Mouse (Mus musculus): ENCODE measurements around the gene Spata48. TPM values are rescaled to one million over a fixed set of nuclear protein-coding genes. Genes with fewer than 3 reads are reported as not detected.
A peak's percentile ranks its signal among the peaks of the same experiment; 100 is the strongest.

Gene Spata48
- polyA plus RNA-seq (2014; fragmentation: Nextera tagmentation; extraction: Ambion mirVana): 2.5 and 3.2 TPM in 2 replicates

- Histone ChIP-seq H3K36me3 (ENCODE audit: control insufficient read depth, insufficient read depth, low read length) (no peaks in the 10 kb centered on the region), H3K9ac (ENCODE audit: low read length) (peak within 1 kb of the TSS; percentile 61), H3K4me2 (ENCODE audit: low read depth, severe bottlenecking) (peak within 1 kb of the TSS; percentile 52), H3K27ac (replicated peaks; ENCODE audit: low read depth, low read length) (no peak within 1 kb of the TSS), H3K27me3 (ENCODE audit: control insufficient read depth, insufficient read depth, low read length) (no peaks in the 10 kb centered on the region), H3K4me1 (ENCODE audit: control insufficient read depth, insufficient read depth, low read length) (no peaks in the 10 kb centered on the region), H3K4me3 (ENCODE audit: low read depth, low read length) (peak within 1 kb of the TSS; percentile 44), H3K9me3 (ENCODE audit: control insufficient read depth, low read length) (no peaks in the 10 kb centered on the region)
- ATAC-seq (ENCODE audit: insufficient number of reproducible peaks, low FRiP score, low TSS enrichment, low read depth) (peak; percentile 97), DNase-seq (ENCODE audit: low spot score) (peak; percentile 92)
- WGBS: 3% methylated on average over 64 of the region's 66 CpGs
Observed at GRCm38 (mm10) chr11:11461635-11462560, at the start of gene Spata48, which contains the start of gene Zpbp. Spata48 (plus strand) TSS chr11:11462094. Zpbp (minus strand) TSS chr11:11462408.

- WGBS: 89% methylated on average over 5 of the region's 5 CpGs
- no peaks in the 10 kb centered on the region for H3K4me1 ChIP-seq (ENCODE audit: control insufficient read depth, insufficient read depth, low read length)
- ATAC-seq (ENCODE audit: insufficient number of reproducible peaks, low FRiP score, low TSS enrichment, low read depth): no peak
- H3K36me3 ChIP-seq (ENCODE audit: control insufficient read depth, insufficient read depth, low read length): no peaks in the 10 kb centered on the region
- H3K9ac ChIP-seq (ENCODE audit: low read length): no peak overlapping the region
- no peak overlapping the region for H3K4me3 ChIP-seq (ENCODE audit: low read depth, low read length)
- no peak overlapping the region for H3K4me2 ChIP-seq (ENCODE audit: low read depth, severe bottlenecking)
- no peaks in the 10 kb centered on the region for H3K9me3 ChIP-seq (ENCODE audit: control insufficient read depth, low read length)
- DNase-seq (ENCODE audit: low spot score): no peak
- H3K27me3 ChIP-seq (ENCODE audit: control insufficient read depth, insufficient read depth, low read length): no peaks in the 10 kb centered on the region
- no peak overlapping the region for H3K27ac ChIP-seq (replicated peaks; ENCODE audit: low read depth, low read length)
Observed at GRCm38 (mm10) chr11:11414188-11414587, 47.7 kb upstream of the Spata48 start.

- Histone ChIP-seq H3K9me3 (ENCODE audit: control insufficient read depth, low read length) (no peaks in the 10 kb centered on the region), H3K27me3 (ENCODE audit: control insufficient read depth, insufficient read depth, low read length) (no peaks in the 10 kb centered on the region), H3K9ac (ENCODE audit: low read length) (no peak overlapping the region), H3K4me1 (ENCODE audit: control insufficient read depth, insufficient read depth, low read length) (no peaks in the 10 kb centered on the region), H3K4me2 (ENCODE audit: low read depth, severe bottlenecking) (no peak overlapping the region), H3K27ac (replicated peaks; ENCODE audit: low read depth, low read length) (no peak overlapping the region), H3K4me3 (ENCODE audit: low read depth, low read length) (no peak overlapping the region), H3K36me3 (ENCODE audit: control insufficient read depth, insufficient read depth, low read length) (no peaks in the 10 kb centered on the region)
- ATAC-seq (ENCODE audit: insufficient number of reproducible peaks, low FRiP score, low TSS enrichment, low read depth) (no peak), DNase-seq (ENCODE audit: low spot score) (no peak)
- WGBS: 79% methylated on average over 2 of the region's 2 CpGs
Observed at GRCm38 (mm10) chr11:11417356-11417755, 44.5 kb upstream of the Spata48 start.

GRCm38 (mm10) chr11:11455037-11455436 lies 6.9 kb upstream of the Spata48 start:
- DNase-seq (ENCODE audit: low spot score) (no peak), ATAC-seq (ENCODE audit: insufficient number of reproducible peaks, low FRiP score, low TSS enrichment, low read depth) (peak; percentile 57; the same call in 1 of the 2 replicates)
- no peak overlapping the region for H3K9ac ChIP-seq (ENCODE audit: low read length)
- 38% methylated on average over 2 of the region's 2 CpGs for WGBS
- H3K4me2 ChIP-seq (ENCODE audit: low read depth, severe bottlenecking): no peak overlapping the region
- H3K36me3 ChIP-seq (ENCODE audit: control insufficient read depth, insufficient read depth, low read length): no peaks in the 10 kb centered on the region
- H3K9me3 ChIP-seq (ENCODE audit: control insufficient read depth, low read length): no peaks in the 10 kb centered on the region
- H3K4me3 ChIP-seq (ENCODE audit: low read depth, low read length): no peak overlapping the region
- no peaks in the 10 kb centered on the region for H3K4me1 ChIP-seq (ENCODE audit: control insufficient read depth, insufficient read depth, low read length)
- no peak overlapping the region for H3K27ac ChIP-seq (replicated peaks; ENCODE audit: low read depth, low read length)
- H3K27me3 ChIP-seq (ENCODE audit: control insufficient read depth, insufficient read depth, low read length): no peaks in the 10 kb centered on the region

- H3K9me3 ChIP-seq (ENCODE audit: control insufficient read depth, low read length): no peaks in the 10 kb centered on the region
- H3K27ac ChIP-seq (replicated peaks; ENCODE audit: low read depth, low read length): no peak overlapping the region
- H3K4me1 ChIP-seq (ENCODE audit: control insufficient read depth, insufficient read depth, low read length): no peaks in the 10 kb centered on the region
- H3K36me3 ChIP-seq (ENCODE audit: control insufficient read depth, insufficient read depth, low read length): no peaks in the 10 kb centered on the region
- H3K27me3 ChIP-seq (ENCODE audit: control insufficient read depth, insufficient read depth, low read length): no peaks in the 10 kb centered on the region
- ATAC-seq (ENCODE audit: insufficient number of reproducible peaks, low FRiP score, low TSS enrichment, low read depth) (no peak; the same call in 1 of the 2 replicates), DNase-seq (ENCODE audit: low spot score) (no peak)
- peak overlapping the region; percentile 44 for H3K4me3 ChIP-seq (ENCODE audit: low read depth, low read length)
- 87% methylated on average over 5 of the region's 5 CpGs for whole genome bisulfite sequencing
- H3K4me2 ChIP-seq (ENCODE audit: low read depth, severe bottlenecking): peak overlapping the region; percentile 52
- peak overlapping the region; percentile 61; the same call in 1 of the 2 replicates for H3K9ac ChIP-seq (ENCODE audit: low read length)
Observed at GRCm38 (mm10) chr11:11462561-11462890, 632 bp downstream of the Spata48 start.

GRCm38 (mm10) chr11:11468924-11469323 lies 7.0 kb downstream of the Spata48 start:
- no peak for ATAC-seq (ENCODE audit: insufficient number of reproducible peaks, low FRiP score, low TSS enrichment, low read depth)

GRCm38 (mm10) chr11:11484378-11484777 lies 22.5 kb downstream of the Spata48 start:
- Histone ChIP-seq H3K36me3 (ENCODE audit: control insufficient read depth, insufficient read depth, low read length) (no peaks in the 10 kb centered on the region), H3K4me1 (ENCODE audit: control insufficient read depth, insufficient read depth, low read length) (no peaks in the 10 kb centered on the region), H3K9ac (ENCODE audit: low read length) (no peak overlapping the region), H3K27ac (replicated peaks; ENCODE audit: low read depth, low read length) (no peak overlapping the region), H3K27me3 (ENCODE audit: control insufficient read depth, insufficient read depth, low read length) (no peaks in the 10 kb centered on the region), H3K4me3 (ENCODE audit: low read depth, low read length) (no peak overlapping the region), H3K9me3 (ENCODE audit: control insufficient read depth, low read length) (no peaks in the 10 kb centered on the region), H3K4me2 (ENCODE audit: low read depth, severe bottlenecking) (no peak overlapping the region)
- DNase-seq (ENCODE audit: low spot score) (no peak), ATAC-seq (ENCODE audit: insufficient number of reproducible peaks, low FRiP score, low TSS enrichment, low read depth) (no peak)
- WGBS: 49% methylated on average over 8 of the region's 8 CpGs

More at GRCm38 (mm10) chr11:11468924-11469323, 7.0 kb downstream of the Spata48 start:
- H3K4me1 ChIP-seq (ENCODE audit: control insufficient read depth, insufficient read depth, low read length): no peaks in the 10 kb centered on the region
- H3K36me3 ChIP-seq (ENCODE audit: control insufficient read depth, insufficient read depth, low read length): no peaks in the 10 kb centered on the region
- no peaks in the 10 kb centered on the region for H3K27me3 ChIP-seq (ENCODE audit: control insufficient read depth, insufficient read depth, low read length)
- H3K9me3 ChIP-seq (ENCODE audit: control insufficient read depth, low read length): no peaks in the 10 kb centered on the region
- no peak for DNase-seq (ENCODE audit: low spot score)
- H3K27ac ChIP-seq (replicated peaks; ENCODE audit: low read depth, low read length): no peak overlapping the region
- H3K4me3 ChIP-seq (ENCODE audit: low read depth, low read length): no peak overlapping the region
- no peak overlapping the region for H3K4me2 ChIP-seq (ENCODE audit: low read depth, severe bottlenecking)
- H3K9ac ChIP-seq (ENCODE audit: low read length): no peak overlapping the region

- no peak for ATAC-seq (ENCODE audit: insufficient number of reproducible peaks, low FRiP score, low TSS enrichment, low read depth)
- Histone ChIP-seq H3K27ac (replicated peaks; ENCODE audit: low read depth, low read length) (no peak overlapping the region), H3K4me2 (ENCODE audit: low read depth, severe bottlenecking) (no peak overlapping the region), H3K9me3 (ENCODE audit: control insufficient read depth, low read length) (no peaks in the 10 kb centered on the region), H3K36me3 (ENCODE audit: control insufficient read depth, insufficient read depth, low read length) (no peaks in the 10 kb centered on the region), H3K27me3 (ENCODE audit: control insufficient read depth, insufficient read depth, low read length) (no peaks in the 10 kb centered on the region), H3K9ac (ENCODE audit: low read length) (no peak overlapping the region), H3K4me3 (ENCODE audit: low read depth, low read length) (no peak overlapping the region), H3K4me1 (ENCODE audit: control insufficient read depth, insufficient read depth, low read length) (no peaks in the 10 kb centered on the region)
- WGBS: 66% methylated on average over 5 of the region's 5 CpGs
- no peak for DNase-seq (ENCODE audit: low spot score)
Observed at GRCm38 (mm10) chr11:11492044-11492443, 30.1 kb downstream of the Spata48 start.

Data from limb, embryonic 11.5 days (tissue).